ENCODE assay signal across 8 mouse cellular contexts in genomic region chr2:37786461-37786860, GRCm38 (mm10). TPM values are rescaled to one million over a fixed set of nuclear protein-coding genes. Genes with fewer than 3 reads are reported as not detected.
A peak's percentile ranks its signal among the peaks of the same experiment; 100 is the strongest.
DNase-seq lines count a peak whose midpoint lies in the region; ATAC-seq and TF ChIP-seq lines count a peak whose summit lies in the region.

No protein-coding gene starts in this region.

- peak overlapping the region; percentile 83 for H3K4me2 ChIP-seq in heart, embryonic 16.5 days (ENCODE audit: low read depth, low read length)
- H3K4me2 ChIP-seq in liver, embryonic 15.5 days, result peak overlapping the region; percentile 21

- no peak for ATAC-seq in heart, embryonic 16.5 days (replicated peaks; ENCODE audit: extremely low read depth, insufficient read depth, low FRiP score)
- ATAC-seq in liver, embryonic 15.5 days (ENCODE audit: insufficient read depth), result no peak

- peak; percentile 43 for DNase-seq in gastrocnemius, postnatal 10 days
- no peak for DNase-seq in gastrocnemius, adult 18-20 months (ENCODE audit: low spot score)
- no peak for DNase-seq in adipocyte (ENCODE audit: low spot score)
- DNase-seq in urinary bladder, postnatal 14 days (ENCODE audit: low spot score), result no peak
- no peak for DNase-seq in retina, postnatal 1 day

- H3K9ac ChIP-seq in ES-Bruce4 (ENCODE audit: low read depth, poor library complexity, severe bottlenecking), result no peak overlapping the region
- peak overlapping the region; percentile 54 for H3K9ac ChIP-seq in heart, embryonic 16.5 days (ENCODE audit: low read length)
- no peak overlapping the region for H3K9ac ChIP-seq in liver, embryonic 15.5 days

- 17% methylated on average over 52 of the region's 52 CpGs for WGBS in heart, embryonic 16.5 days
- whole genome bisulfite sequencing in liver, embryonic 15.5 days (ENCODE audit: insufficient replicate concordance), result 25% methylated on average over 52 of the region's 52 CpGs

- H3K36me3 ChIP-seq in ES-Bruce4 (ENCODE audit: control insufficient read depth, insufficient read depth, low read length, poor library complexity, severe bottlenecking), result no peaks in the 10 kb centered on the region
- no peaks in the 10 kb centered on the region for H3K36me3 ChIP-seq in heart, embryonic 16.5 days (ENCODE audit: control insufficient read depth, insufficient read depth)
- H3K36me3 ChIP-seq in liver, embryonic 15.5 days (replicated peaks), result no peaks in the 10 kb centered on the region

- no peak for TF ChIP-seq POLR2A in ES-Bruce4 (IDR thresholded peaks at IDR 0.05; ENCODE audit: insufficient read depth, low read length)

- no peaks in the 10 kb centered on the region for H3K9me3 ChIP-seq in ES-Bruce4 (replicated peaks; ENCODE audit: control insufficient read depth, insufficient read depth, low read length, poor library complexity, severe bottlenecking)
- H3K9me3 ChIP-seq in heart, embryonic 16.5 days (replicated peaks; ENCODE audit: control insufficient read depth, low read length), result 0 out of 2 replicates have a peak, but pooled peaks cover 2% of the 10 kb centered on the region
- H3K9me3 ChIP-seq in liver, embryonic 15.5 days (replicated peaks), result no peaks in the 10 kb centered on the region

- H3K27me3 ChIP-seq in ES-Bruce4 (ENCODE audit: control insufficient read depth, insufficient read depth, low read length, poor library complexity, severe bottlenecking), result no peaks in the 10 kb centered on the region
- peaks cover 15% of the 10 kb centered on the region for H3K27me3 ChIP-seq in heart, embryonic 16.5 days (ENCODE audit: control insufficient read depth, insufficient read depth, low read length)
- peaks cover 59% of the 10 kb centered on the region for H3K27me3 ChIP-seq in liver, embryonic 15.5 days

- peak overlapping the region; percentile 54 for H3K4me3 ChIP-seq in ES-Bruce4 (ENCODE audit: low read depth, low read length)
- peak overlapping the region; percentile 53 for H3K4me3 ChIP-seq in heart, embryonic 16.5 days (ENCODE audit: low read length)
- no peak overlapping the region for H3K4me3 ChIP-seq in liver, embryonic 15.5 days (replicated peaks)

- TF ChIP-seq EP300 in ES-Bruce4 (IDR thresholded peaks at IDR 0.05; ENCODE audit: insufficient read depth, low read depth, low read length), result no peak

- H3K27ac ChIP-seq in ES-Bruce4 (ENCODE audit: insufficient read depth, low read length), result no peak overlapping the region
- no peak overlapping the region for H3K27ac ChIP-seq in heart, embryonic 16.5 days (ENCODE audit: low read length)
- no peak overlapping the region for H3K27ac ChIP-seq in liver, embryonic 15.5 days (replicated peaks)

- no peak for TF ChIP-seq CTCF in ES-Bruce4 (IDR thresholded peaks at IDR 0.05; ENCODE audit: low read depth, low read length)

- H3K4me1 ChIP-seq in ES-Bruce4 (ENCODE audit: control insufficient read depth, insufficient read depth, low read length), result no peaks in the 10 kb centered on the region
- H3K4me1 ChIP-seq in heart, embryonic 16.5 days (ENCODE audit: control insufficient read depth, insufficient read depth, low read length), result peaks cover 13% of the 10 kb centered on the region
- no peaks in the 10 kb centered on the region for H3K4me1 ChIP-seq in liver, embryonic 15.5 days (replicated peaks)

RNA-seq across cellular contexts. Expression of gene Crb2, which starts 10.4 kb away (rescaled TPM):
- under 1 TPM; 0.35 to 0.36 TPM for total RNA-seq in gastrocnemius, postnatal 10 days (2021)
- total RNA-seq in gastrocnemius, adult 18-20 months (2021), result under 1 TPM in 1 of 2 experiments, not detected in 1; 0.05 TPM
- 1.0 and 2.1 TPM in 2 replicates for polyA plus RNA-seq in ES-Bruce4 (2011; ENCODE audit: insufficient read depth, insufficient read length, low read depth, missing spikeins)
- 0.87 and 1.2 TPM in 2 replicates for polyA plus RNA-seq in heart, embryonic 16.5 days (2015; fragmentation: Nextera tagmentation; extraction: Ambion mirVana)
- polyA plus RNA-seq in liver, embryonic 15.5 days (2015; fragmentation: Nextera tagmentation; extraction: Ambion mirVana), result 0.13 and 0.32 TPM in 2 replicates
